Mouse (Mus musculus): ENCODE data around the gene Taf6l.

Gene Taf6l

DNA sequence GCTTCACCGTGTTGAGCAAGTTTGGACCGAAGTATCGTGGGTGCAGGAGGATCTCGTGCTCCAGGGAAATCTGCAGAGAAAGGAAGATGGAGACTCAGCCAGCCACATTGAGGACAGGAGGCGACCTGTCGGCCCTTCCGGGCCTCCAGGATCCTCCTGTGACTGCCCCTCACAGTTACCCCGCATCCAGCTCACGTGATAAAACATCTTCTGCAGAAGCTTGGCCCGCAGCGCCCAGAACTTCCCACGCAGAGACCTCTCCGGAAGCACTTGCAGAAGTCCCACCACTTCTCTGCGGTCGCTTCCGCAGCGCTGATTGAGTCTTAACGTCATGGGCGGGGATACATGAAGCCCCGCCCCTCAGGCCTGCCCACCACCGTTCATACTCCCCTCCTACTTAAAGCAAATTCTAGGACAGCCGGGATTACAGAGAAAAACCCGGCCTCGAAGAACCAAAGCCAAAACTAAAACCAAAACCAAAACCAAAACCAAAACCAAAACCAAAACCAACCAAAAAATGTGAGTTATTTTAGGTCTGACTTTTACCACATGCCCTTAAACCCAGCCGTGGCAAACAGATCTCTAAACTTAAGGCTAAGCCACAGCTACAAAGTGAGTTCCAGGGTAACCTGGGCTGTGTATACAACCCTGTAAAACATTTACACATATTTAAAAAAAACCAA lies 12.2 kb upstream of the Taf6l start, which contains the start of gene Polr2g:
TSS of gene Polr2g (minus strand) at position 314 of the 683 bp plus-strand sequence.
- DNase-seq (ENCODE audit: low read depth in 1 of 2, low spot score in 2 of 2) = peak; percentile 53 to 81

DNA sequence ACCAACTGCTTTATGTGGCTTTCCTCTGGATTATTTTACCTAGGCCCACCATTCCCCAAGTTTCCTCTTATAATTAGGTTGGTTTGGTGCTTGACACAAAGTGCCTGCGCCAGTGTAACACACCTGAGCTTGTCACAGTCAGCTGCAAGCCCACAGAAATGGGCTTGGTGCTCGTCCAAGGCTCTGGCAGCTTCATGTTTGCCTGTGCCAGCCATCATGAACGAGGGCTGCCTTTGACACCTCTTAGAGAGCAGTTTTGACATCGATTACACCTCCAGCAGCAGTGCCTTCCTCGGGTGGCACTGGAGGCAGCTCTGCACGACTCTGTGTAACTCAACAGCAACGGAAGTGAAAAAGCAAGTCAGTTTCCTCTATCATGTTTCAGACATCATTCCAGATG lies 4.0 kb upstream of the Taf6l start:
- no peak for DNase-seq (ENCODE audit: low read depth in 1 of 2, low spot score in 2 of 2)

GRCm38 (mm10) chr19:8789171-8789570 lies 3.0 kb upstream of the Taf6l start:
- DNase-seq (ENCODE audit: low read depth in 1 of 2, low spot score in 2 of 2) = no peak

DNA sequence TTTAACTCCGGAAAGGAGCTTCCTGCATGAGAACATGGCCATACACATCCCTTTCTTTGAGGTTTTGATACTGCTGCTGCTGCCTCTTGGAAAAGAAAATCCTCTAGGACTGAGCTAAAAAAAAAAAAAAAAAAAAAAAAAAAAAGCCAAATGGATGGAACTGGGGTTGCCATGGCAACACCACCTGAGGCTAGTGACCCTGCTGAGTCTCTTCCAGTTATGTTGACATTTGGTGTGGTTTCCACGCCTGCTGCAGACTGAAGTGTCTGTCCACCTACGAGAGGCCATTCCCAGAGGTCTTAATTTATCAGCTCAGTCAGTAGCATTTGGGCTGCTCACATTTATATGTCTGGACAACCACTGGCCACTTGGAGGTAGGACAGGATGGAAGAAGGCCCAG lies 2.3 kb upstream of the Taf6l start:
- no peak for DNase-seq (ENCODE audit: low read depth in 1 of 2, low spot score in 2 of 2)

DNA sequence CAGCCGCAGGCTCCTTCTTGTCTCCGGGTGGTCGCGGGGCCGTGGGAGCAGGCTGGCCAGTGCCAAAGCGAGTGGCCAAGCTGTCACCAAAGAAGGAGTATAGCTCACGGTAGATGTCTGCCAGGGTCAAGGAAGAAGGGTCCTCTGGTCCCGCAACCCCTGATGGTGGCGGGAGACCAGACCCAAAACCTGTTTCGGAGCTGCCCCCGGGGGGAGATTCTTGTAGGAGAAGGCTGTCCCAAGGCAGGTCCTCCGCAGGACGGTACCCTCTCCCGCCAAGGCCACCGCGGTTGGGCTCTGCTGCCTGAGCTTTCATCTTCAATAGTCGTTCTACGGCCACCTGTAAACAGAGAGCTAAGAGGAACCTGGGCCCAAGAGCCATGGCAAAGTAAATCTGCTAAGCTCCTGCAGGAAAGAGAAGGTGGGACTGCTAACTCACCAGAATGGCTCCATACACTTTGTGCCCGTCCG lies 11.2 kb downstream of the Taf6l start:
- DNase-seq (ENCODE audit: low read depth in 1 of 2, low spot score in 2 of 2) = no peak

DNA sequence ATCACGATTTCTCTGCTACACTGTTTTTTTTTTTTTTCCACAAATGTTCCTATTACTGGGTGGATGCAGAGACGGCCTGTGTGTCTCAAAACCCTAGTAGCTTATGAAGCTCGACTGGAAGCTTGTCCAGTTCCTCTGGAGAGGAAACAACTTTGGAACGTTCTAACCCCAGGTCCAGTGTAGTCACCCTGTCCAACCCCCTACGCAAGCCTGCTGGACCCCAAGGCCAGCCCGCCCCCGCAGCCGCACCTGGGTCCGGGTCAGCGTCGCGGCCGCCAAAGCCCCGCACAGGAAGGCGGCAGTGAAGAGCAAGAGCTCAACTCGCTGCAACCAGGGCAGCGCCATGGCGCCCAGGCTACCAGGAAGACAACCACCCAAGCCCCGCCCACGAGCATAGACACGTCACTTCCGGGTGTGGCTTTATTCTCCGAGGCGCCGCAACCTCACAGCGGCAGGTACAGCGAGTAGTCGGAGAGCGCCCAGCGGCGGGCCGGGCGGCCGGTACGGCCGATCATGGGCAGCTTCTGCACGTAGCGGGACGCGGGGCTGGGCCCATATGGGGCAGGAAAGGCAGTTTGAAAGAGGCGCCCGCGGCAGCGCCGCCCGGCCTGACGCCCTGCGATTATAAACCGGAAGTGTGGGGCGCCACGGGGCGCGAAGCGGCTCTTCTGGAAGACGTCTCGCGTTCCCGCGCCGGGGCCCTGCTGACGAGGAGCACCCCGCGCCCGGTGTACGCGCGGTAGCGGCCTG lies 12.0 kb downstream of the Taf6l start, which contains the start of gene Tmem179b:
TSS of gene Tmem179b (minus strand) at position 382 of the 750 bp plus-strand sequence.
- DNase-seq (ENCODE audit: low read depth in 1 of 2, low spot score in 2 of 2) = peak; percentile 87 to 95

- DNase-seq (ENCODE audit: low read depth in 1 of 2, low spot score in 2 of 2) = no peak
These were observed 12.8 kb downstream of the Taf6l start for GRCm38 (mm10) chr19:8773409-8773808.

GRCm38 (mm10) chr19:8772996-8773395 lies 13.2 kb downstream of the Taf6l start:
- no peak for DNase-seq (ENCODE audit: low read depth in 1 of 2, low spot score in 2 of 2)

GRCm38 (mm10) chr19:8770567-8771270 lies 15.5 kb downstream of the Taf6l start, which contains the start of gene Tmem223:
TSS of gene Tmem223 (plus strand) at chr19:8770996.
- peak; percentile 47 to 55 for DNase-seq (ENCODE audit: low read depth in 1 of 2, low spot score in 2 of 2)

DNA sequence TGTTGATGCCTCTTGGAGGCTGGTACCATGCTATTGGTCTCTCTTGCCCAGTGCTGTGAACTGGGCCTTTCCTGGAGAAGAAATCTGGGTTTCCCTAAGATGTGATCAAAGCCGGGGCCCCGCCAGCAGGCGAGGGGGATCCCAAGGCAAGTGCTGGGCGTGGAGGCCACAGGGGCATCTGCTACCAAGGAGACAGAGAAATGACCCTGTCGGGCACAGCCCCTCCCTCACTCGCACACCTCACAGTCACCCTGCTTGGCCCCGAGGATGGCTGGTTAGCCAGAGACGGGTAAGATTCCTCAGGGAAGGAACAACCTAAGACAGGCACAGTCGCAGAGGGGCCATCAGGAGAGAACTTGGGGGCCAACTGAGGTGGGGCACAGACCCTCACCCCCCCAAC lies 20.7 kb downstream of the Taf6l start:
- DNase-seq (ENCODE audit: low read depth in 1 of 2, low spot score in 2 of 2) = no peak

- DNase-seq (ENCODE audit: low read depth in 1 of 2, low spot score in 2 of 2) = no peak
These were observed 22.9 kb downstream of the Taf6l start for GRCm38 (mm10) chr19:8763276-8763675.

DNA sequence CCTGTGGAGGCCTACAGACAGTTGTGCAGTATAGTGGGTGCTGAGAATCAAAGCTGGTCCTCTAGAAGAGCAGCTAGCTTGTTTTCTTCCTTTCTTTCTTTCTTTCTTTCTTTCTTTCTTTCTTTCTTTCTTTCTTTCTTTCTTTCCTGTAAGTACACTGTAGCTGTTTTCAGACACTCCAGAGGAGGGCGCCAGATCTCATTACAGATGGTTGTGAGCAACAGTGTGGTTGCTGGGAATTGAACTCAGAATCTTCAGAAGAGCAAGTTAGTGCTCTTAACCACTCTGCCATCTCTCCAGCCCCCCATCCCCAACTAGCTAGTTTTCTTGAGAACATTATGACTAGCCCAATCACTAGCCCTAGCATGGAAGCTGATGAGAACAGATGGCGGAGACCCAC lies 25.5 kb downstream of the Taf6l start:
- DNase-seq (ENCODE audit: low read depth in 1 of 2, low spot score in 2 of 2) = no peak

- no peak for DNase-seq (ENCODE audit: low read depth in 1 of 2, low spot score in 2 of 2)
These were observed 27.3 kb downstream of the Taf6l start for GRCm38 (mm10) chr19:8758899-8759298.

GRCm38 (mm10) chr19:8757471-8757998 lies 28.7 kb downstream of the Taf6l start:
- DNase-seq (ENCODE audit: low read depth in 1 of 2, low spot score in 2 of 2) = no peak

DNA sequence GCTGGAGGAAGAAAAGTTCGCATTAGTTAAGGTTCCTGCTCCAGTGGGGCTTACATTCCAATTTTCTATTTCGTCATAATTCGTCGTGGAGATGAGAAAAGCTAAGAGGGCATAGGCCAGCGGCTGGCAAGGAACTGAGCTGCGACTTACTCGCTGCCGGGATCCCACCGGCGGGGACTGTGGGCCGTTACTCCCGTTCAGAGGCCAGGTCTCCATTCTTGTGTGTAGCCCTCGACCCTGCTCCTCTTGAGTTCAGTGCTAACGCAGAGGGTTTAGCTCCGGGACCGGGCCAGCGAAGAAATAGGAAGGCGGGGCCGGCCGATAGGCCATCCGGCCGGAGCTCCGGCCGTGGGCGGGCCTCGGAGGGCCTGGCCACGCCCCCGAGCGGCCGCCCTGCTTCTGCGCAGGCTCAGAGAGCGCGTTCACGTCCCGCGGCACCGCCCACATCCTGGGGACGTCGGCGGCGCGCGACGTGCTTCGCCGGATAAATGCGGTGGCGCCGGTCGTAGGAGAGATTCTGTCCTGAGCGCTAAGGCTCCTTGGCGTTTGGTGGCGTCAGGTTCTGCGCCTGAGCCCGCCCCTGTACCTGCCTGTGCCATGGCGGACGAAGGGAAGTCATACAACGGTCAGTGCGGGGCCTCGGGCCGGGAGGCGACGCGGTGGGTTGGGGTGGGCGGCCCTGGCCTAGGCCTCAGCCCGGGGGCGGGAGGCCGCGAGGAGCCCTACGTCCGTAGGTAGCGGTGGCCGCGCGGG lies 29.4 kb downstream of the Taf6l start, which contains the start of gene Nxf1:
TSS of gene Nxf1 (plus strand) at position 439 of the 753 bp plus-strand sequence.
- DNase-seq (ENCODE audit: low read depth in 1 of 2, low spot score in 2 of 2) = peak; percentile 62 to 86

DNA sequence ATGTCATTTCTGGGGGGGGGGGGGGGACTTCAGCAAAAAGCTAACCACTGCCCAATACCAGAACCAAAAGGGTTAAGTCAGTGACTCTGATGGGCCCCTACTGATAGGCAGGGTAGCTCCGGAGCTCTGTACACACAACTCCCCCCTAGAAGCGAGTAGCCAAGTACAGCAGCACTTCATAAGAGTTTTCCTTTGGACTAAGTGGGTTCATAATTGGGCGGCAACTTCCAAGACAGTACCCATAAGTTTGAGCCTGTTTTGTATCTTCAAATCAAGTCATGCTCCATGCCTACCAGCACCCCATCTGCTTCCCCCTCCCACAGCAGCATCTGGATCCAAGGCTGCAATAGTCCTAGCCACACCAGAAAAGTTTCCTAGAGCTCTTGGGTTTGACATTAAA lies 30.6 kb downstream of the Taf6l start:
- DNase-seq (ENCODE audit: low read depth in 1 of 2, low spot score in 2 of 2) = no peak

DNA sequence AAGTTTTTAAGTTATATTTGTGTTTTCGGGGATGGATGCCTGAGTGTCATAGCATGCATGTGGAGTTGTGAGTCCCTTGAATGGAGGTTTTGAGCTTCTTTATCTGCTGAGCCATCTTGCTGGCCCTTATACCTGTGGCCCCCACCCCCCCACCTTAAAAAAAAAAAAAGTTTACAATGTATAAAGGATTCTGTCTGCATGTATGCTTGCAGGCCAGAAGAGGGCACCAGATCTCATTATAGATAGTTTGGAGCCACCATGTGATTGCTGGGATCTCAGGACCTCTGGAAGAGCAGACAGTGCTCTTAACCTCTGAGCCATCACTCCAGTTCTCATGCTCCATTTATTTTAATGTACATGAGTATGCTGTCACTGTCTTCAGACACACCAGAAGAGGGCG lies 38.8 kb downstream of the Taf6l start:
- no peak for DNase-seq (ENCODE audit: low read depth in 1 of 2, low spot score in 2 of 2)

- DNase-seq (ENCODE audit: low read depth in 1 of 2, low spot score in 2 of 2) = no peak
These were observed 40.8 kb downstream of the Taf6l start for GRCm38 (mm10) chr19:8745382-8745781.

- DNase-seq (ENCODE audit: low read depth in 1 of 2, low spot score in 2 of 2) = no peak
These were observed 44.0 kb downstream of the Taf6l start for GRCm38 (mm10) chr19:8742176-8742575.

DNA sequence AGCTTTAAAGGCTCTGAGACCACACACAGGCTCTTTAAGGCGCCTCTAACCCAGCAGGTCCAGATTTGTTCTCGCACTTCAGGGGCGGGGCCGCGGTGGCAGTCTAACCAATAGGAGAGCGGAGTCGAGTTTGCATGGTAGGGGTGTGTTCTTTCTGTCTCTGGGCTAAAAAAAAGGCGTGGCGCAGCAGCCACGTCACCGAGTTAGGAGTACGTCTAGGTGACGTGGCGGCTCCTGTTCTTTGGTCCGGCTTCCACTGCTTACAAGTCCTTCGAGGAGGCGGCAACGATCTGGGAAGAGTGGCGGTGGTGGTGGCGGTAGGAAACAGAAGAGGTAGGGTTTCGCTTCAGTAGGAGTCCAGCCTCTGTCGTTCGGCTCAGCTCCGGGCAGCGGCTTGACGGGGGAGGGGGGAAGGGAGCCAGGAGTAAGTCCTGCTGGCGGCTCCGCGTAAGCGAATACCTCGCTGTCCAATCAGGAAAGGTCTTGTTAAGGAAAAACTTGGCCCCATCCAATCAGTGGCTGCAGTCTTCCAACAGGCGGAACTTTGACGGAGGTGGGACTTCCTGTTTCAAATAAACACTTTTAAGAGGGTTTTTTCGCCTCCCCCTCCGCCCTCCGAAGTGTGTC lies 44.9 kb downstream of the Taf6l start, which contains the start of gene Stx5a:
TSS of gene Stx5a (plus strand) at position 171 of the 627 bp plus-strand sequence.
- DNase-seq (ENCODE audit: low read depth in 1 of 2, low spot score in 2 of 2) = peak; percentile 91 to 92

Measured in monocyte, adult 2 months (primary cell).